13 mouse cellular contexts compared by ENCODE assay signal in the genomic region with DNA sequence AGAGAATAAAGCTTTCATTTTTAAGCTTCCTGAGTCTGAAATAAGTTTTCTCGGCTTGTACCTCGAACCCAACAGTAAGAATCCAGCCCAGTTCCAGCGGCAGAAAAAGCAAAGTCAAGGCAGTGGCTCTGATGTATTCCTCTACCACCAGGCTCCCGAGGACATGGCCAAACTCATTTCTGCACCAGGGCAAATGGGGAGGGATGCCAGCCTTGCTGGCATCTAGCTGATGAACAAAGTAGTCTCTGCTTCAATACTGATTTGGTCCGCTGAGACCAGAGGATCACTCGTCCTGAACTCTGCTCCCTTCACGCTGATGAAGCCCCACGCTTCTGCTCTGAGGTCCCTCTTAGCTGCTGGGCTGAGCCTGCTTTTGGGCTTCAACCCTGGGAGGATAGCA. TPM values are rescaled to one million over a fixed set of nuclear protein-coding genes. Genes with fewer than 3 reads are reported as not detected.
DNase-seq lines count a peak whose midpoint lies in the region; ATAC-seq lines count a peak whose summit lies in the region.
"Had no signal": no experiment of that assay in that cellular context is flagged by ENCODE, and none has a peak within 500 bp of the region (broad histone marks: within the 10 kb centered on the region; RNA-seq: fewer than 3 reads in every experiment).

No protein-coding gene starts in this region.

- no peak for ATAC-seq in hindbrain, embryonic 14.5 days (ENCODE audit: low FRiP score)
- no peak for ATAC-seq in hindbrain, embryonic 13.5 days (ENCODE audit: low FRiP score)
- no peak for ATAC-seq in midbrain, embryonic 11.5 days (ENCODE audit: low FRiP score)
- no peak for ATAC-seq in midbrain, embryonic 15.5 days (replicated peaks)
- ATAC-seq in limb, embryonic 13.5 days (ENCODE audit: low FRiP score, low read depth) = no peak

- no peak for DNase-seq in hindbrain, embryonic 14.5 days (ENCODE audit: low spot score)
- peak; percentile 75 for DNase-seq in midbrain, embryonic 11.5 days (ENCODE audit: low spot score, missing footprints)
- DNase-seq in MN1 (ENCODE audit: low spot score) = peak; percentile 29
- no peak for DNase-seq in adrenal gland, adult 18-20 months (ENCODE audit: low spot score in 2 of 2)
- no peak for DNase-seq in right cerebral cortex, adult 18-20 months
- DNase-seq: adrenal gland, postnatal 36 days; heart, postnatal 36 days; kidney, postnatal 14 days had no signal

- peak overlapping the region; percentile 87 for H3K4me2 ChIP-seq in hindbrain, embryonic 14.5 days (replicated peaks)
- no peak overlapping the region for H3K4me2 ChIP-seq in hindbrain, embryonic 13.5 days
- H3K4me2 ChIP-seq in midbrain, embryonic 11.5 days = no peak overlapping the region
- no peak overlapping the region; the same call in 1 of the 2 replicates for H3K4me2 ChIP-seq in midbrain, embryonic 15.5 days
- peak overlapping the region; percentile 86 for H3K4me2 ChIP-seq in limb, embryonic 13.5 days (replicated peaks)

- H3K9ac ChIP-seq in hindbrain, embryonic 14.5 days = no peak overlapping the region
- no peak overlapping the region; the same call in 1 of the 2 replicates for H3K9ac ChIP-seq in hindbrain, embryonic 13.5 days
- no peak overlapping the region for H3K9ac ChIP-seq in midbrain, embryonic 11.5 days (ENCODE audit: low read length)
- no peak overlapping the region for H3K9ac ChIP-seq in midbrain, embryonic 15.5 days
- H3K9ac ChIP-seq in limb, embryonic 13.5 days = 0 out of 2 replicates have a peak overlapping the region, but pooled peaks have one; percentile 1

- H3K36me3 ChIP-seq in hindbrain, embryonic 14.5 days (replicated peaks; ENCODE audit: control insufficient read depth, insufficient read depth) = no peaks in the 10 kb centered on the region
- no peaks in the 10 kb centered on the region for H3K36me3 ChIP-seq in hindbrain, embryonic 13.5 days
- H3K36me3 ChIP-seq in midbrain, embryonic 11.5 days (ENCODE audit: control insufficient read depth, insufficient read depth, low read length) = no peaks in the 10 kb centered on the region
- no peaks in the 10 kb centered on the region for H3K36me3 ChIP-seq in midbrain, embryonic 15.5 days (replicated peaks)
- H3K36me3 ChIP-seq in limb, embryonic 13.5 days = no peaks in the 10 kb centered on the region

- H3K9me3 ChIP-seq in hindbrain, embryonic 14.5 days (ENCODE audit: control insufficient read depth, low read length) = no peaks in the 10 kb centered on the region
- H3K9me3 ChIP-seq in hindbrain, embryonic 13.5 days = no peaks in the 10 kb centered on the region
- no peaks in the 10 kb centered on the region for H3K9me3 ChIP-seq in midbrain, embryonic 11.5 days (ENCODE audit: control insufficient read depth, low read length)
- no peaks in the 10 kb centered on the region for H3K9me3 ChIP-seq in midbrain, embryonic 15.5 days
- H3K9me3 ChIP-seq in limb, embryonic 13.5 days = no peaks in the 10 kb centered on the region

- peaks cover 9% of the 10 kb centered on the region for H3K4me1 ChIP-seq in hindbrain, embryonic 14.5 days (replicated peaks; ENCODE audit: control insufficient read depth, insufficient read depth, low read length)
- peaks cover 21% of the 10 kb centered on the region for H3K4me1 ChIP-seq in hindbrain, embryonic 13.5 days (replicated peaks)
- peaks cover 6% of the 10 kb centered on the region for H3K4me1 ChIP-seq in midbrain, embryonic 11.5 days (ENCODE audit: control insufficient read depth, insufficient read depth, low read length)
- peaks cover 21% of the 10 kb centered on the region for H3K4me1 ChIP-seq in midbrain, embryonic 15.5 days
- peaks cover 19% of the 10 kb centered on the region for H3K4me1 ChIP-seq in limb, embryonic 13.5 days

- H3K27me3 ChIP-seq in hindbrain, embryonic 14.5 days (ENCODE audit: control insufficient read depth, insufficient read depth, low read length) = no peaks in the 10 kb centered on the region
- H3K27me3 ChIP-seq in hindbrain, embryonic 13.5 days = peaks cover 4% of the 10 kb centered on the region; the same call in 1 of the 2 replicates
- no peaks in the 10 kb centered on the region for H3K27me3 ChIP-seq in midbrain, embryonic 11.5 days (ENCODE audit: control insufficient read depth, insufficient read depth, low read length)
- no peaks in the 10 kb centered on the region for H3K27me3 ChIP-seq in midbrain, embryonic 15.5 days (replicated peaks)
- no peaks in the 10 kb centered on the region for H3K27me3 ChIP-seq in limb, embryonic 13.5 days
- H3K27me3 ChIP-seq: CH12.LX had no signal

- H3K4me3 ChIP-seq in hindbrain, embryonic 14.5 days (replicated peaks; ENCODE audit: low read length) = no peak overlapping the region
- H3K4me3 ChIP-seq in hindbrain, embryonic 13.5 days = no peak overlapping the region
- no peak overlapping the region for H3K4me3 ChIP-seq in midbrain, embryonic 11.5 days (ENCODE audit: low read depth, low read length)
- H3K4me3 ChIP-seq in midbrain, embryonic 15.5 days = no peak overlapping the region
- no peak overlapping the region for H3K4me3 ChIP-seq in limb, embryonic 13.5 days

- 81% methylated on average over 8 of the region's 8 CpGs for WGBS in hindbrain, embryonic 14.5 days
- WGBS in hindbrain, embryonic 13.5 days = 78% methylated on average over 8 of the region's 8 CpGs
- WGBS in midbrain, embryonic 11.5 days = 81% methylated on average over 8 of the region's 8 CpGs
- WGBS in midbrain, embryonic 15.5 days = 80% methylated on average over 8 of the region's 8 CpGs
- 84% methylated on average over 8 of the region's 8 CpGs for WGBS in limb, embryonic 13.5 days

- no peak overlapping the region for H3K27ac ChIP-seq in hindbrain, embryonic 14.5 days
- no peak overlapping the region for H3K27ac ChIP-seq in hindbrain, embryonic 13.5 days
- H3K27ac ChIP-seq in midbrain, embryonic 11.5 days (ENCODE audit: low read depth, low read length) = no peak overlapping the region
- H3K27ac ChIP-seq in midbrain, embryonic 15.5 days = no peak overlapping the region
- no peak overlapping the region for H3K27ac ChIP-seq in limb, embryonic 13.5 days

RNA-seq across cellular contexts. Expression of a gene that starts 1.1 kb away (rescaled TPM):
- polyA plus RNA-seq in hindbrain, embryonic 14.5 days (2014; fragmentation: Nextera tagmentation; extraction: Ambion mirVana) = 30.5 and 37.2 TPM in 2 replicates
- polyA plus RNA-seq in hindbrain, embryonic 13.5 days (2015; fragmentation: Nextera tagmentation; extraction: Ambion mirVana) = 26.3 and 27.1 TPM in 2 replicates
- polyA plus RNA-seq in midbrain, embryonic 11.5 days (2014; fragmentation: Nextera tagmentation; extraction: Ambion mirVana) = 62.9 and 63.9 TPM in 2 replicates
- polyA plus RNA-seq in midbrain, embryonic 15.5 days (2015; fragmentation: Nextera tagmentation; extraction: Ambion mirVana) = 30.7 and 31.2 TPM in 2 replicates
- 63.7 and 74.6 TPM in 2 replicates for polyA plus RNA-seq in limb, embryonic 13.5 days (2015; fragmentation: Nextera tagmentation; extraction: Ambion mirVana)
- 10 to 100 TPM; 30.9 to 47.3 TPM for total RNA-seq in adrenal gland, adult 18-20 months (2021)

RNA-seq across cellular contexts. Expression of a gene that starts 7.4 kb away (rescaled TPM):
- polyA plus RNA-seq in hindbrain, embryonic 14.5 days (2014; fragmentation: Nextera tagmentation; extraction: Ambion mirVana) = 0.09 TPM in 1 of 2 replicates, not detected in the other
- 0.08 TPM in 1 of 2 replicates, not detected in the other for polyA plus RNA-seq in hindbrain, embryonic 13.5 days (2015; fragmentation: Nextera tagmentation; extraction: Ambion mirVana)
- polyA plus RNA-seq in midbrain, embryonic 11.5 days (2014; fragmentation: Nextera tagmentation; extraction: Ambion mirVana) = not detected in 2 replicates
- polyA plus RNA-seq in midbrain, embryonic 15.5 days (2015; fragmentation: Nextera tagmentation; extraction: Ambion mirVana) = not detected in 2 replicates
- polyA plus RNA-seq in limb, embryonic 13.5 days (2015; fragmentation: Nextera tagmentation; extraction: Ambion mirVana) = 0.27 TPM in 1 of 2 replicates, not detected in the other
- total RNA-seq in adrenal gland, adult 18-20 months (2021) = not detected
- total RNA-seq: adrenal gland, postnatal 36 days; heart, postnatal 36 days had no signal
- polyA plus RNA-seq: liver, embryonic 16.5 days had no signal

Comparison
In these comparisons a context has a peak if more than half of its experiments do, and no peak if none do; other contexts are left out.
1. H3K4me2 ChIP-seq: peak in hindbrain, embryonic 14.5 days (single experiment) and limb, embryonic 13.5 days (single experiment); none in hindbrain, embryonic 13.5 days (single experiment), midbrain, embryonic 11.5 days (single experiment) and midbrain, embryonic 15.5 days (single experiment).
2. DNase-seq: peak in midbrain, embryonic 11.5 days (single experiment) and MN1 (single experiment); none in hindbrain, embryonic 14.5 days (single experiment), adrenal gland, adult 18-20 months (0 of 2) and right cerebral cortex, adult 18-20 months (single experiment).